Mouse (Mus musculus): ENCODE data around the gene Ccdc162. TPM values are rescaled to one million over a fixed set of nuclear protein-coding genes. Genes with fewer than 3 reads are reported as not detected.
"Not testable (repeated sequence)": the region's sequence is repeated elsewhere in the genome, so short reads cannot be mapped to it uniquely, and the experiment has no call there.

Ccdc162 gene
- polyA plus RNA-seq, 1 experiment from 2014 or later: 0.71 TPM

DNA sequence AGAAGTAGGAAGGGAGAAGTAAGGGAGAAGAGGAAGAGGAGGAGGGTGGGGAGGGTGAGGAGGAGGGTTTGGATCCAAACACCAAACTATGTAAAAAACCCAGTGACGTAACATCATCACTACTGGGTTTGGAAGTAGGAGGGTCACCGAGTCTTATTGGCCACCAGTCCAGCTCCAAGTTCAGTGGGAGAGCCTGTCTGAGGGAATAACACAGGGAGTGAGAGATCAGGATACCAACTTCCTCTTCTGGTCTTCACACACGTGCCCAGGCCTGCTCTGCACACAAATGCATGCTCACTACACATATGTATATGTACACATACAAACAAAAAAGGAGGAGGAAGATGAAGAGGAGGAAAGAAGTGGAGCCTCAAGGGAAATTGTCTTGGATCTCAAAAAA, 42.1 kb downstream of the Ccdc162 start:
- no peak for ATAC-seq (ENCODE audit: insufficient number of reproducible peaks, insufficient read depth, low FRiP score, low TSS enrichment, low read depth)
- no peaks in the 10 kb centered on the region; the same call in 1 of the 2 replicates for H3K27me3 ChIP-seq
- 84% methylated on average over 3 of the region's 3 CpGs for WGBS
- H3K4me1 ChIP-seq (replicated peaks): no peaks in the 10 kb centered on the region; the same call in 1 of the 2 replicates
- H3K36me3 ChIP-seq: no peaks in the 10 kb centered on the region
- no peak overlapping the region for H3K27ac ChIP-seq
- H3K9ac ChIP-seq (replicated peaks): no peak overlapping the region
- no peak overlapping the region for H3K4me2 ChIP-seq
- H3K9me3 ChIP-seq: no peaks in the 10 kb centered on the region
- H3K4me3 ChIP-seq (replicated peaks): no peak overlapping the region

DNA sequence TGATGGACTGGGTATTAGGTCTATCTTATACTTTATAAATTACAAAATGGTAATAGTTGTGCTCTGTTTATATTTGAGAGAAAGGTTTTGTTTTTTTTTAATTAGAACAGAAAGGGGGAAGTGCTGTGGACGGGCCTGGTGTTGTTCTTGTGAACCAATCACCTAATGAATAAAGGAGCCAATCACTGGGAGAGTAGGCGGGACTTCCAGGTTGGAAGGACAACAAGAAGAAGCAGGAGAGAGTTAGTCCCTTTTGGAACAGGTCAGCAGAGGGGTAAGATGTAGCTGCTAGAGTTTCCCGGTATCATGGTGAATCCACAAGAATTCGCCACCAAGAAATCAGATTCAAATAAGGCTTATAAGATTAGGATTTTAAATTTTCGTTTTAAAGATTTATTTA, 46.2 kb downstream of the Ccdc162 start:
- 78% methylated on average over 5 of the region's 5 CpGs for WGBS
- Histone ChIP-seq H3K36me3 (no peaks in the 10 kb centered on the region), H3K4me3 (replicated peaks) (no peak overlapping the region), H3K9ac (replicated peaks) (no peak overlapping the region), H3K27me3 (no peaks in the 10 kb centered on the region), H3K27ac (no peak overlapping the region), H3K4me1 (replicated peaks) (no peaks in the 10 kb centered on the region), H3K4me2 (no peak overlapping the region), H3K9me3 (peaks cover 8% of the 10 kb centered on the region; the same call in 1 of the 2 replicates)
- no peak for ATAC-seq (ENCODE audit: insufficient number of reproducible peaks, insufficient read depth, low FRiP score, low TSS enrichment, low read depth)

DNA sequence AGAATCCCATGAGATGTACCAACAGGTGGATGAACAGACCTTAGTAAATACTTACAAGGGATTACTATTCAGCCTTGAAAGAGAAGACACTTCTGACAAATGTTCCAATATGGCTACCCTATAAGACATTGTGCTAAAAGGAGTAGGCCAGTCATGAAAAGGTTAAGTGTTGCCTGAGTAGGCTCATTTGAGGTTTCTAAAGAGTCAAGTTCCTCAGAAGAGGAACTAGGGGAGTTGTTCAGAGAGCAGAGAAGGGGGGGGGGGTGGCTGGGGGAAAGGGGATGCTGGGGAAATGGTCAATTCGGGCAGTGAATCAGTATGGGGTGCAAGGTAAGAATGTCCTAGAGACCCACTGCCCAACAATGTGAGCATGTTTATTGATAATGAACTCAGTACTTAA, 50.9 kb downstream of the Ccdc162 start:
- Histone ChIP-seq H3K9me3 (peaks cover 8% of the 10 kb centered on the region; the same call in 1 of the 2 replicates), H3K4me3 (replicated peaks) (no peak overlapping the region), H3K4me1 (replicated peaks) (no peaks in the 10 kb centered on the region), H3K36me3 (no peaks in the 10 kb centered on the region), H3K4me2 (no peak overlapping the region), H3K27me3 (no peaks in the 10 kb centered on the region), H3K27ac (no peak overlapping the region), H3K9ac (replicated peaks) (no peak overlapping the region)
- WGBS: 83% methylated on average over 1 of the region's 1 CpGs
- ATAC-seq (ENCODE audit: insufficient number of reproducible peaks, insufficient read depth, low FRiP score, low TSS enrichment, low read depth): no peak

DNA sequence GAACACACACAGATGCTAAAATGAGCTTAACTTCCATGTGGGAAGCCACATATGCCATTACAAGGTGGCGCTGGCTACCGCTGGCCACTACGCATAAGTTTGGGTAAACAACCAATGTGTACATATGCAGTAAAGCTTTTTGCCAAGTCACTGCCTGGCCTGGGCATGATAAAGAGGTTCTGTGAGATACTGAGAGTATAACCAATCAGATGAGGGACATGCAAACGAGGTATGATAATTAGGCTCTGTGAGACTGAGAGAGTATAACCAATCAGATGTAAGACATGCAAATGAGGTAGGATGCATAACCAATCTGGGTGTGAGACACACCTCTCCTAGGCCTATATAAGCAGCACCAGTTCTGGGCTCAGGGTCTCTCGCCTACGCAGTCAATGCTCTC, 56.8 kb downstream of the Ccdc162 start:
- not testable (repeated sequence) for H3K27ac ChIP-seq; ATAC-seq (ENCODE audit: insufficient number of reproducible peaks, insufficient read depth, low FRiP score, low TSS enrichment, low read depth)
- WGBS: 91% methylated on average over 6 of the region's 6 CpGs

DNA sequence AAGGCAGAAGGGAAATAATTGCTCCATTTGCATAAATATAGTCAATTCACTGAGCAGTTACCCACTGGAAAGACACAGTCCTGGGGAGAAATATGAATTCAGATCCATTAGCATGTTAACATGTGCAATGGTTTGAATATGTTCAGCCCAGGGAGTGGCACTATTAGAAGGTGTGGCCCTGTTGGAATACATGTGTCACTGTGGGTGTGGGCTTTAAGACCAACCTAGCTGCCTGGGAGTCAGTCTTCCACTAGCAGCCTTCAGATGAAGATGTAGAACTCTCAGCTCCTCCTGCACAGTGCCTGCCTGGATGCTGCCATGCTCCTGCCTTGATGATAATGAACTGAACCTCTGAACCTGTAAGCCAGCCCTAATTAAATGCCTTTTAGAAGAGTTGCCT, 60.8 kb downstream of the Ccdc162 start:
- H3K27me3 ChIP-seq; ATAC-seq (ENCODE audit: insufficient number of reproducible peaks, insufficient read depth, low FRiP score, low TSS enrichment, low read depth); H3K36me3 ChIP-seq; H3K4me3 ChIP-seq (replicated peaks); H3K9ac ChIP-seq (replicated peaks); H3K4me1 ChIP-seq (replicated peaks); H3K9me3 ChIP-seq; H3K27ac ChIP-seq; H3K4me2 ChIP-seq: not testable (repeated sequence)

More for the DNA sequence above, 56.8 kb downstream of the Ccdc162 start:
- not testable (repeated sequence) for H3K9ac ChIP-seq (replicated peaks); H3K9me3 ChIP-seq; H3K4me3 ChIP-seq (replicated peaks); H3K36me3 ChIP-seq; H3K27me3 ChIP-seq; H3K4me2 ChIP-seq; H3K4me1 ChIP-seq (replicated peaks)

DNA sequence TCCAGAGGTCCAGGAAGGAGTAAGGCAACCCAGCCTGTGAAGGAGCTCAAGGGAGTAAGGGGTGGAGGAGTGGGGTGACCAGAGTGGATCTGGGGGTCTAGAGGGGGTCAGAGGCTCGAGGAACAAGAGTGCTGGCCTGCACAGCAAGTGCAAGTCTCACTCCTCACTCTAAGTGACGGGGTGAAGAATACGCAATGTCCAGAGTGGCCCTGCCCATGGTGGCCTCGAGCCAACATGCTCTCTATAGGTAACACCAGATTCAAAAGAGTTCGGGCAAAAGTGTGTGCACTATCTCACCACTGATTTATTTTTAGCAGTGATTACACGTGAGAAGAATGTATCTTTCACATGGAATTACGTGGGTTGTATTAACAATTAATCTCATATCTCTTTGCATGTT, 63.4 kb downstream of the Ccdc162 start:
- H3K27me3 ChIP-seq: no peaks in the 10 kb centered on the region
- ATAC-seq (ENCODE audit: insufficient number of reproducible peaks, insufficient read depth, low FRiP score, low TSS enrichment, low read depth): no peak
- 87% methylated on average over 7 of the region's 7 CpGs for WGBS

DNA sequence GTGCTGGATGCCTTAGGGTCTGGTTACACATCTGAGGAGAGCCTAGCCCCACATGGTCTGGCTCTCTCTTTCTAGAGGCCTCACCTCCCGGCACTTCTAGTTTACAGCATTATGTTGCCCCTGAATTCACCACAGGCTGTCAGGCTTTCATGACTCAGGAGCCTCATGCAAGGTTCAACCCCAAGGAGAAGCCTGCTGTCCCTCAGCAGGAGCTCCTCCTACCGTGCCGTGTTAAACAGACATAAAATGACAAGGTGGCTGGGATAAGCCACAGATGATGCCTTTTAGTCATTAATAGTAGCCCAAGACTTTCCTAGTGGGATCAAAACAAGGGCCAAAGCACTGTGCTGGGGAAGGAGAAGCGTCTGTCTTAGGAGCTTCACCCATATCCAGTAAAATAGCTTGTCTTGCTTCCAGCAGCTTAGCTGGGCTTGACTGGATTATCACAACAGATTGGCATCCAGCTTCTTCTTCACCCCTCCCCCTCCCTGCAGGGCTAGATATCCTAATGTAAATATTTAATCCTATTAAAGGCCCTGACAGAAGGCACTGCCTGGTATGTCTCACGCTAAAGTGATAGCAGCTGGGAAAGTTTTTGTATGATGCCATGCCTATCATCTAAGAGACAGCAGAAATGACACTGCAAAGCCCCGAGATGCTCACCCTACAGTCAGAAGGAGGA, 64.2 kb downstream of the Ccdc162 start:
- no peak for ATAC-seq (ENCODE audit: insufficient number of reproducible peaks, insufficient read depth, low FRiP score, low TSS enrichment, low read depth)
- 32% methylated on average over 6 of the region's 6 CpGs for WGBS
- Histone ChIP-seq H3K4me1 (replicated peaks) (peaks cover 7% of the 10 kb centered on the region), H3K9me3 (no peaks in the 10 kb centered on the region), H3K9ac (replicated peaks) (no peak overlapping the region), H3K4me2 (no peak overlapping the region), H3K27ac (no peak overlapping the region), H3K27me3 (no peaks in the 10 kb centered on the region), H3K4me3 (replicated peaks) (no peak overlapping the region), H3K36me3 (no peaks in the 10 kb centered on the region)

More for the DNA sequence above, 63.4 kb downstream of the Ccdc162 start:
- no peaks in the 10 kb centered on the region for H3K9me3 ChIP-seq
- no peak overlapping the region for H3K27ac ChIP-seq
- H3K36me3 ChIP-seq: no peaks in the 10 kb centered on the region
- H3K4me2 ChIP-seq: no peak overlapping the region
- no peak overlapping the region for H3K4me3 ChIP-seq (replicated peaks)
- H3K4me1 ChIP-seq (replicated peaks): peaks cover 2% of the 10 kb centered on the region; the same call in 1 of the 2 replicates
- H3K9ac ChIP-seq (replicated peaks): no peak overlapping the region

DNA sequence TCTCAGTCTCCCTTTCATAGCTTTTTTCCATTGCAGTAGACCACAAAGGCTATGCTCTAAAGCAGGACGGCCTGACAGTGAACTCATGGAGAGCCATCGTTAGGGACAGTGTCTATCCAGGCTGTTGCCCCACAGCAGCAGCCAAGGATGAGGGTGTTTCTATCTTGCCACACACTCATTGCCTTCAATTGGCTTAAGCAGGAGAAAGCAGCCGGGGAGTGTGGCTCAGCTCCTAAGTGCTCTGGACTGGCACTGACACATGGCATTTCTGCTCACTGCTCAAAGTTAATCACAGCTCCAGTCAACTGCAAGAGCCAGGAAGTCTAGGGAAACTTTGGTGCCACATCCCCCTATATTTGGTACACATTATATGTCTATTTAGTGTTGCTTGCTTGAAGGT, 64.9 kb downstream of the Ccdc162 start:
- H3K4me3 ChIP-seq (replicated peaks): no peak overlapping the region
- no peaks in the 10 kb centered on the region for H3K27me3 ChIP-seq
- ATAC-seq (ENCODE audit: insufficient number of reproducible peaks, insufficient read depth, low FRiP score, low TSS enrichment, low read depth): no peak
- peaks cover 12% of the 10 kb centered on the region for H3K4me1 ChIP-seq (replicated peaks)
- no peak overlapping the region for H3K9ac ChIP-seq (replicated peaks)
- H3K9me3 ChIP-seq: no peaks in the 10 kb centered on the region
- 82% methylated on average over 3 of the region's 3 CpGs for WGBS
- no peaks in the 10 kb centered on the region for H3K36me3 ChIP-seq
- H3K27ac ChIP-seq: no peak overlapping the region
- H3K4me2 ChIP-seq: no peak overlapping the region

DNA sequence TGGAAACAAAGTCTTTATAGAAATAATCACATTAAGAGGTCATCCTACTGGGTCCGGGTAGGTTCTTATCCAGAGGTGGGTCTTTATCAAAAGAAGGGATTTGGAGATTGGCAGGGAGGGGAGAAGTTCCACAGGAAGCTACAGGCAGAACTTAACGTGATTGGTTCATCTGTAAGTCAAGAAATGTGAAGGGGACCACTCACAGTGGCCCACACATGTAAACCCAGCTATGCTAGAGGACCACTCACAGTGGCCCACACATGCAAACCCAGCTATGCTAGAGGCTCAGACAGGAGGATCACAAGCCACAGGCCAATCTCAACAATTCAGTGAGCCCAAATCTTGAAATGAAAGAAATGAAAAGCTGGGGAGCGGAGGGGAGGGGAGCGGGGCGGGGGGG, 67.2 kb downstream of the Ccdc162 start:
- no peak overlapping the region for H3K9ac ChIP-seq (replicated peaks)
- ATAC-seq (ENCODE audit: insufficient number of reproducible peaks, insufficient read depth, low FRiP score, low TSS enrichment, low read depth): no peak

DNA sequence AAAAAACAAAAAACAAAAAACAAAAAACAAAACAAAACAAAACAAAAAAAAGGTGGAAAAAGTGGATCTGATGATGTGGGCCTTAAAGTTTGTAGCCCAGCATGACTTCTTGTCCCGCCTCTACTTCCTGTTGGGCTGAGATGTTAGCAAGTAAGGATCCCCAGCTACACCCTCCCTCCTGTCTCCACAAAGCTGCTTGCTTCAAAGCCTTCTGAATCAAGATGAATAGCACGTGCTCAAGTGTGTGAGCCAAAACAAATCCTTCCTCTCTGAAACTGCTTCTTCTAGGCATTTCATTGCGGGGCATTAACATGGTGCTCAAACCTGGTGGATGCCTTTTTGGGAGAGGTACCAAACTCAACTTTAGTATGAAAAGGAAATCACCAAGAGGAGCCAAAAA, 77.7 kb downstream of the Ccdc162 start:
- Histone ChIP-seq H3K36me3 (no peaks in the 10 kb centered on the region), H3K27ac (no peak overlapping the region), H3K4me1 (replicated peaks) (no peaks in the 10 kb centered on the region), H3K27me3 (no peaks in the 10 kb centered on the region), H3K4me2 (no peak overlapping the region), H3K9ac (replicated peaks) (no peak overlapping the region), H3K4me3 (replicated peaks) (no peak overlapping the region), H3K9me3 (no peaks in the 10 kb centered on the region)
- 63% methylated on average over 3 of the region's 3 CpGs for whole genome bisulfite sequencing
- ATAC-seq (ENCODE audit: insufficient number of reproducible peaks, insufficient read depth, low FRiP score, low TSS enrichment, low read depth): no peak

More for the DNA sequence above, 67.2 kb downstream of the Ccdc162 start:
- Histone ChIP-seq H3K27ac (no peak overlapping the region), H3K4me1 (replicated peaks) (peaks cover 13% of the 10 kb centered on the region), H3K27me3 (no peaks in the 10 kb centered on the region), H3K4me2 (no peak overlapping the region), H3K36me3 (no peaks in the 10 kb centered on the region), H3K4me3 (replicated peaks) (no peak overlapping the region), H3K9me3 (no peaks in the 10 kb centered on the region)
- WGBS: 88% methylated on average over 4 of the region's 5 CpGs

DNA sequence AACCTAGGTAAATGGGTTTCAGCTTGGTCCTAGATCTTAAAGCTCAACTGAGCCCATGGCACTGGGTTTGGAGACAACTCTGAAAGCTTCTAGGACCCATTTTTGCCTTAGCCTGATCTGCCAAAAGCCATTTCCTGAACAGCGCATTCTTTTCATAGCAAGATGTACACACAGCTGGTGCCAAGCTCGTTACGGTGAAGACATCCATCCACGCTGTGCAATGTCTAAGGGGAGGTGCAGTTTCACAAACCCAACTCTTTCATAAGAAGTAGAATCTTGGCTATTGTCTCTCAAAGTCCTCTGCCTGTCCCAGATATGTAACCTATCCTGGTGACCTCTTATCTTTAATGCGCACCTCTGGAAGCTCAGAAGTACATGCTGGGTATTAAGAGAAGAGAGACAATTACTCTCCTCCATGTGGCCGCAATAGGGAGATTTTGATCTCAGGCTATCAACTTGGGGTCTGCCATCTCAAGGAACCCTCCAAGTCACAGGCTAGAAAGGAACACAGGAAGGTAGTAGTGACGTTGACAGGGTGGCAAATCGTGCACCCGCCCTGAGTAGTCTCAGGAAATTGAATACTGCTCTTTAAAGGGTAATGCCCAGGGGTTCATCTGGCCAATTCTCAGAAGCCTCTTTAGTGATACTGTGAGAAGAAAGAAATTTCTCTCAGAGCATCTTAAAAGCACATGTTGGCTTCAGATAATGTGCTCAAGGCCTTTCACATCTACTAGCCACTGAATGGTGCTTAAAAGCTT, 81.0 kb downstream of the Ccdc162 start:
- Histone ChIP-seq H3K27me3 (no peaks in the 10 kb centered on the region), H3K4me2 (no peak overlapping the region), H3K9me3 (no peaks in the 10 kb centered on the region), H3K4me1 (replicated peaks) (no peaks in the 10 kb centered on the region), H3K36me3 (no peaks in the 10 kb centered on the region), H3K27ac (no peak overlapping the region), H3K4me3 (replicated peaks) (no peak overlapping the region), H3K9ac (replicated peaks) (no peak overlapping the region)
- WGBS: 69% methylated on average over 9 of the region's 9 CpGs
- no peak for ATAC-seq (ENCODE audit: insufficient number of reproducible peaks, insufficient read depth, low FRiP score, low TSS enrichment, low read depth)

Data from limb, embryonic 12.5 days (tissue).